Mouse (Mus musculus) forebrain, embryonic 10.5 days (tissue): ENCODE data around the gene Tctn3. TPM values are rescaled to one million over a fixed set of nuclear protein-coding genes. Genes with fewer than 3 reads are reported as not detected.
"Not testable (repeated sequence)": the region's sequence is repeated elsewhere in the genome, so short reads cannot be mapped to it uniquely, and the experiment has no call there.

Source experiments
- DNase-seq: peaks from one replicate; pipeline ENCODE4 v3.0.0-alpha.2; 2017; ENCODE audit warnings: low spot score; ENCODE audit errors: extremely low spot score
- H3K27ac ChIP-seq: fragments of 300-500 bp; sonication (generic); 2 replicates; pipeline ENCODE4 v1.5.1; 2016; ENCODE audit warnings: mild to moderate bottlenecking
- H3K27me3 ChIP-seq: fragments of 300-500 bp; sonication (generic); 2 replicates; pipeline ENCODE4 v1.6.1; 2016; ENCODE audit warnings: mild to moderate bottlenecking; ENCODE audit not compliant: poor library complexity, severe bottlenecking
- H3K36me3 ChIP-seq: fragments of 300-500 bp; sonication (generic); replicated peaks from 2 replicates; pipeline ENCODE4 v1.6.1; 2016; ENCODE audit warnings: mild to moderate bottlenecking, moderate library complexity
- H3K4me1 ChIP-seq: fragments of 300-500 bp; sonication (generic); 2 replicates; pipeline ENCODE4 v1.6.1; 2016
- H3K4me3 ChIP-seq: fragments of 300-500 bp; sonication (generic); 2 replicates; pipeline ENCODE4 v1.5.1; 2016; ENCODE audit warnings: mild to moderate bottlenecking, moderate library complexity
- H3K9me3 ChIP-seq: fragments of 300-500 bp; sonication (generic); 2 replicates; pipeline ENCODE4 v1.6.1; 2016; ENCODE audit warnings: mild to moderate bottlenecking, moderate library complexity
- WGBS: fragments of 180-500 bp; shearing (Covaris S2); methylation state at CpG from one replicate; pipeline ENCODE4 v1.1.7; 2016; 5-methylcytosine and 5-hydroxymethylcytosine counted together
- polyA plus RNA-seq: library from polyadenylated mRNA; unstranded; fragments of >200 nt; fragmentation: Nextera tagmentation; extraction: Ambion mirVana; gene quantifications from 2 replicates; pipeline ENCODE4 v1.2.1, GENCODE M21; 2016

Tctn3 gene
- polyA plus RNA-seq, 1 experiment from 2014 or later = 12.0 TPM

DNA sequence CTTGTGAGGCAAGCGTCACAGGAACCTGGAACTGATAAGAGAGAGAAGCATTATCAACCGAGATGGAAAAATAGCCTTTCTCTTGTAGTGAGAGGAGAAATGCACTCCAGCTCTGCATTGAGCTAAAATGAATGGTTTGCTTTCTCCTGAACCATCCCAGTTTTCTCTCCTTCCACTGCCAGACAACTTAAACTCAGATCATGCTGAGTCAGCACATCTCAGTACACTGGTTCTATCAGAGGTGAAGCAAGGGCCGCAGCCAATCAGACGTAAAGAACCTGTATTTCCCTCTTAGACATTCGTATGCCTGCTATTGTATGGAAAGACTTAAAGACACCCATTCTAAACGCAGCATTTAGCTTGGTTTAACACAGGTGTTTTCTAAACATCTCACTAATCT lies 4.4 kb downstream of the Tctn3 start:
- Histone ChIP-seq H3K27me3 (no peaks in the 10 kb centered on the region), H3K36me3 (peaks cover 61% of the 10 kb centered on the region), H3K4me1 (peaks cover 12% of the 10 kb centered on the region), H3K4me3 (no peak overlapping the region), H3K9me3 (no peaks in the 10 kb centered on the region), H3K27ac (no peak overlapping the region)
- 90% methylated on average over 6 of the region's 6 CpGs for WGBS
- no peak for DNase-seq

DNA sequence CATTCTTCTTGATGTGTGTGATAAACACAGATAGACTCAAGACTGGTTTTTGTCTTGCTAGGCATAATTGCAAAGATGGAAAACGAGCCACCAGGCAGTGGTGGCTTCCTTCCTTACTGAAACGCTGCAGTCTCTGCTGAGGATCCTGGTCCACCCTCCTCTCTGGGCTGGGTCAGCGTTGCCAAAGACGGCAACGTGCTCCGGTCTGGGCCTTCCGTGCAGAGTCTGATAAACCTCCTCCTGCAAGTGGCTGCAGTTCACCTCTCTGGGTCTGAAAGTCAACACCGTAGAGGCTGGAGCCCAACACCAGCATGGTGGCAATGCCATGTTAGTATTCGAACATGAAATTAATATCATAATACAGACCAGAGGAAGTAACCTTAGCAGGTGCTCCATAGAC lies 6.8 kb downstream of the Tctn3 start:
- Histone ChIP-seq H3K4me1 (no peaks in the 10 kb centered on the region), H3K4me3 (no peak overlapping the region), H3K27ac (no peak overlapping the region), H3K36me3 (peaks cover 68% of the 10 kb centered on the region), H3K9me3 (no peaks in the 10 kb centered on the region), H3K27me3 (no peaks in the 10 kb centered on the region)
- no peak for DNase-seq
- 94% methylated on average over 9 of the region's 9 CpGs for WGBS

GRCm38 (mm10) chr19:40601870-40602269 lies 10.2 kb downstream of the Tctn3 start:
- WGBS = 87% methylated on average over 3 of the region's 3 CpGs
- H3K9me3 ChIP-seq = no peaks in the 10 kb centered on the region
- no peak overlapping the region for H3K27ac ChIP-seq
- no peak for DNase-seq
- no peaks in the 10 kb centered on the region for H3K27me3 ChIP-seq
- H3K4me1 ChIP-seq = no peaks in the 10 kb centered on the region
- no peak overlapping the region for H3K4me3 ChIP-seq
- peaks cover 47% of the 10 kb centered on the region for H3K36me3 ChIP-seq

DNA sequence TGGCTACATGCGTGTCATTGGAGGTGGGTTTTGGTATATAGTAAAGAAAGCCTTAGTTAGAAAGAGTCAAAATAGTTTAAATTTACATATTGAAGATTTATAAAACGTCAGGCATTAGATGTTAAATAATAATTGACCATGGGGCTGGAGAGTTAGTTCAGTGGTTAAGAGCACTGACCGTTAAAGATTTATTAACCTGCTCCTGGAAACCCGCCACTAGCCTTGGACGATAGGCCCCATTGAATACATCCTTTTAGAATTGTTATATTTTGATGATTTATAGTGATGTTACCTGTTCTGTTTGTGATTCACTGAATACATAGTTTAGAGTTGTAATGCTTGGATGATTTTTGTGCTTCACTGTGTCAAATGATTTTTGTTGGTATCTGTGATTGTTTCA lies 11.2 kb downstream of the Tctn3 start:
- DNase-seq, H3K4me3 ChIP-seq, H3K9me3 ChIP-seq, H3K27ac ChIP-seq, H3K4me1 ChIP-seq, H3K27me3 ChIP-seq: not testable (repeated sequence)
- peaks cover 47% of the 10 kb centered on the region for H3K36me3 ChIP-seq
- 90% methylated on average over 5 of the region's 5 CpGs for WGBS

DNA sequence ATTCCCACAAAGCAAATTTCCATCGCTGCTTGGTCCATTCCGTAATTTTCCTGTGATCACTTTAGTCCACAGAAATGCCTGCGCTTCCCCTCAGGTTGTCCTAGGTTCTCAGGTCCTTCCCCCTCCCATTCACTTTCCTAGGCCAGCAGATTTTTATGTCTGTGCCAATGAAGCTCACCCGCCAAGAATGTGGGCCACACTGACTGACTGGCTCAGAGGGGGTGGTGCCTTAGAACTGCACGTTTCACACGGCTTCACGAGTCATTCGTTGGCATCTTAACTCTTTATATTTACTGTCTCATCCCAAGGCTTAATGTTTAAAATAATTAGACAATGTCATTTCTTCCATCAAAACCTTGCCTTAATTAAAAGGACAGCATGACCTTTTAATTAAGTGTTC lies 16.2 kb downstream of the Tctn3 start:
- no peak overlapping the region for H3K4me3 ChIP-seq
- no peak overlapping the region for H3K27ac ChIP-seq
- no peak for DNase-seq
- no peaks in the 10 kb centered on the region for H3K27me3 ChIP-seq
- WGBS = 93% methylated on average over 8 of the region's 8 CpGs
- H3K4me1 ChIP-seq = no peaks in the 10 kb centered on the region
- no peaks in the 10 kb centered on the region for H3K9me3 ChIP-seq
- peaks cover 36% of the 10 kb centered on the region for H3K36me3 ChIP-seq

DNA sequence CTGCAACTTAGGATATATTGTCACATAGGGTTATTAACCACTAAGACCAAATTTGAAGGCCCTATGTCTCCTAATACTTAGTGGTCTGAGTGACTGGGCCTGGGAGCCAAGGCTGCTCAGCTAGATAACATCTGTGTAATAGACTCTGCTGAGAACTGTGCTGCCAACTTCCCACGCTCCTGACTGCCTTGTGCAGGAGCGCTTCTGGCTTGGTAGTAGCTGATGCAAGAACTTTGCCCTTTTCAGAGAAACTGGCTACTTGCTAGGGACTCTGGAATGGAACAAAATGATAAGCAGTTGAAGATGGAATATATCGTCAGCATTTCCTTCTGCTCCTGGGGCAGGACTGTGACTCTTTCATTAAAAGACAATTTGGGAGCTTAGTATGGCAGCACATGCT lies 16.8 kb downstream of the Tctn3 start:
- Histone ChIP-seq H3K4me1 (no peaks in the 10 kb centered on the region), H3K27me3 (no peaks in the 10 kb centered on the region), H3K27ac (no peak overlapping the region), H3K36me3 (peaks cover 36% of the 10 kb centered on the region), H3K9me3 (no peaks in the 10 kb centered on the region), H3K4me3 (no peak overlapping the region)
- WGBS = 97% methylated on average over 3 of the region's 3 CpGs
- DNase-seq = no peak

GRCm38 (mm10) chr19:40589530-40589880 lies 22.5 kb downstream of the Tctn3 start:
- no peaks in the 10 kb centered on the region for H3K27me3 ChIP-seq
- under 1% methylated on average over 10 of the region's 10 CpGs for WGBS
- DNase-seq = no peak
- H3K4me3 ChIP-seq = peak overlapping the region; percentile 77
- no peaks in the 10 kb centered on the region for H3K9me3 ChIP-seq
- H3K4me1 ChIP-seq = peaks cover 24% of the 10 kb centered on the region
- H3K36me3 ChIP-seq = peaks cover 24% of the 10 kb centered on the region
- H3K27ac ChIP-seq = peak overlapping the region; percentile 91

DNA sequence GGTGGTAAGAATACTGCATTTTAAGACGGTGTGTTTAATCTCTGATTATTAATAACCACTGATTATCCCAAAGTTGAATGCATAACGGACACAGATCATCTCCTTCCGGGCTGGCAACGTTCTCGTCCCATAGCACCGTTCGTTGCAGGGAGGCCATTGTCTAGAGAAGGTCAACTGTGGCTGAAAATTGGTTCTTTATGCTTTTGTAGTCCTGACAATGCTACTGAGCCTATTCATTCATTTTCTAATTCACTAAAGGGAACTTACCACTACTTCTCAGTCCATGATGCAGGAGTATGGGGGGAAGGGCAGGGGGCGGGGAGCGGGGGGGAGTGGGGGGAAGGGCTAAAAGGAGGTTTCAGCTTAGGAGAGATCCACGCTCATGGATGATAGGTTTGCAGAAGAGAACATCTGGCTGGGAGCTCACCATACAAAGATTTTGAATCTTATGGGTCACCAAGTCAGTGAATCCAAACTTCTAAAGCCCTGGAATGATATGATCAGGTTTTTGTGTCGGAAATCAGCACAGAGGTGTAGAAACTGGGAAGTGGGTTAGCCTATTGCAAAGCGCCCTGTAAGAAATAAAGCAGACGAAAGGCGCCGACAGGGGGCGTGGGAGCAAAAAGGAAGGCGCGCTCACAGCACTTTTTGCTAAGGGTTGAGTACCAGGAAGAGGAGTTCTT lies 23.0 kb downstream of the Tctn3 start:
- Histone ChIP-seq H3K27ac (peak overlapping the region; percentile 91), H3K4me1 (peaks cover 24% of the 10 kb centered on the region), H3K36me3 (peaks cover 24% of the 10 kb centered on the region), H3K27me3 (no peaks in the 10 kb centered on the region), H3K9me3 (no peaks in the 10 kb centered on the region), H3K4me3 (peak overlapping the region; percentile 77)
- WGBS = under 1% methylated on average over 18 of the region's 18 CpGs
- peak; percentile 91 for DNase-seq

- peaks cover 24% of the 10 kb centered on the region for H3K4me1 ChIP-seq
- WGBS = under 1% methylated on average over 34 of the region's 34 CpGs
Measured at GRCm38 (mm10) chr19:40588293-40588654, 23.8 kb downstream of the Tctn3 start, which contains the start of gene Aldh18a1. Gene Aldh18a1 (minus strand): TSS chr19:40588463.

GRCm38 (mm10) chr19:40587491-40588292 lies 24.3 kb downstream of the Tctn3 start:
- Histone ChIP-seq H3K4me1 (peaks cover 24% of the 10 kb centered on the region), H3K27ac (peak overlapping the region; percentile 91), H3K27me3 (no peaks in the 10 kb centered on the region), H3K36me3 (peaks cover 34% of the 10 kb centered on the region), H3K4me3 (peak overlapping the region; percentile 77), H3K9me3 (no peaks in the 10 kb centered on the region)
- no peak for DNase-seq
- WGBS = 6% methylated on average over 30 of the region's 30 CpGs

More at GRCm38 (mm10) chr19:40588293-40588654, 23.8 kb downstream of the Tctn3 start, which contains the start of gene Aldh18a1:
- peak within 1 kb of the TSS; percentile 91 for H3K27ac ChIP-seq
- H3K36me3 ChIP-seq = peaks cover 28% of the 10 kb centered on the region
- H3K4me3 ChIP-seq = peak within 1 kb of the TSS; percentile 77
- H3K27me3 ChIP-seq = no peaks in the 10 kb centered on the region
- DNase-seq = peak; percentile 94
- H3K9me3 ChIP-seq = no peaks in the 10 kb centered on the region

- Histone ChIP-seq H3K9me3 (no peaks in the 10 kb centered on the region), H3K36me3 (peaks cover 41% of the 10 kb centered on the region), H3K4me3 (peak overlapping the region; percentile 77), H3K27me3 (no peaks in the 10 kb centered on the region), H3K4me1 (peaks cover 24% of the 10 kb centered on the region), H3K27ac (0 out of 2 replicates have a peak overlapping the region, but pooled peaks have one; percentile 31)
- WGBS = 62% methylated on average over 7 of the region's 7 CpGs
- DNase-seq = no peak
Measured at GRCm38 (mm10) chr19:40586908-40587307, 25.1 kb downstream of the Tctn3 start.

GRCm38 (mm10) chr19:40581662-40582061 lies 30.4 kb downstream of the Tctn3 start:
- Histone ChIP-seq H3K9me3 (no peaks in the 10 kb centered on the region), H3K27ac (no peak overlapping the region), H3K4me3 (no peak overlapping the region), H3K27me3 (no peaks in the 10 kb centered on the region), H3K4me1 (peaks cover 7% of the 10 kb centered on the region), H3K36me3 (peaks cover 94% of the 10 kb centered on the region)
- 93% methylated on average over 5 of the region's 5 CpGs for WGBS
- no peak for DNase-seq

- WGBS = 86% methylated on average over 2 of the region's 2 CpGs
- Histone ChIP-seq H3K27me3 (no peaks in the 10 kb centered on the region), H3K36me3 (peaks cover 98% of the 10 kb centered on the region), H3K27ac (no peak overlapping the region), H3K9me3 (no peaks in the 10 kb centered on the region), H3K4me3 (no peak overlapping the region), H3K4me1 (no peaks in the 10 kb centered on the region)
- DNase-seq = no peak
Measured at GRCm38 (mm10) chr19:40580902-40581301, 31.1 kb downstream of the Tctn3 start.
